8 mouse cellular contexts compared by ENCODE assay signal in genomic region chr6:137735671-137736238, GRCm38 (mm10). TPM values are rescaled to one million over a fixed set of nuclear protein-coding genes. Genes with fewer than 3 reads are reported as not detected.
DNase-seq lines count a peak whose midpoint lies in the region; ATAC-seq lines count a peak whose summit lies in the region.

No protein-coding gene starts in this region.

- no peaks in the 10 kb centered on the region for H3K27me3 ChIP-seq in heart, embryonic 14.5 days (ENCODE audit: control insufficient read depth, insufficient read depth, low read length)
- H3K27me3 ChIP-seq in limb, embryonic 15.5 days: no peaks in the 10 kb centered on the region
- no peaks in the 10 kb centered on the region for H3K27me3 ChIP-seq in stomach, embryonic 14.5 days (ENCODE audit: control insufficient read depth, insufficient read depth, low read length)

- 6% methylated on average over 17 of the region's 17 CpGs for WGBS in heart, embryonic 14.5 days
- 7% methylated on average over 17 of the region's 17 CpGs for WGBS in limb, embryonic 15.5 days
- 7% methylated on average over 17 of the region's 17 CpGs for WGBS in stomach, embryonic 14.5 days

- H3K27ac ChIP-seq in heart, embryonic 14.5 days (replicated peaks in 1 of 2; ENCODE audit: control insufficient read depth in 1 of 2, insufficient read depth in 1 of 2, low read depth in 2 of 2, low read length in 2 of 2): peak overlapping the region in 1 of 2 experiments; percentile 84; a peak in 2 of 4 replicates
- peak overlapping the region; percentile 78; the same call in 1 of the 2 replicates for H3K27ac ChIP-seq in limb, embryonic 15.5 days
- H3K27ac ChIP-seq in stomach, embryonic 14.5 days (ENCODE audit: low read length): peak overlapping the region; percentile 78

- peaks cover 6 to 16% of the 10 kb centered on the region in 2 experiments for H3K4me1 ChIP-seq in heart, embryonic 14.5 days (ENCODE audit: control insufficient read depth in 2 of 2, insufficient read depth in 2 of 2, low read length in 2 of 2)
- peaks cover 14% of the 10 kb centered on the region for H3K4me1 ChIP-seq in limb, embryonic 15.5 days
- H3K4me1 ChIP-seq in stomach, embryonic 14.5 days (ENCODE audit: control insufficient read depth, insufficient read depth, low read length): peaks cover 7% of the 10 kb centered on the region

- peak overlapping the region; percentile 79 to 99 for H3K4me3 ChIP-seq in heart, embryonic 14.5 days (ENCODE audit: control insufficient read depth in 1 of 2, insufficient read depth in 1 of 2, low read depth in 1 of 2, low read length in 2 of 2)
- H3K4me3 ChIP-seq in limb, embryonic 15.5 days: peak overlapping the region; percentile 92
- peak overlapping the region; percentile 80 for H3K4me3 ChIP-seq in stomach, embryonic 14.5 days (ENCODE audit: low read depth, low read length)

- no peak for DNase-seq in heart, adult 9 months (ENCODE audit: low spot score in 2 of 2)
- peak; percentile 31 for DNase-seq in MN1 (ENCODE audit: low spot score)
- no peak for DNase-seq in layer of hippocampus, adult 9-11 months
- no peak for DNase-seq in lung, postnatal 14 days

- no peaks in the 10 kb centered on the region for H3K9me3 ChIP-seq in heart, embryonic 14.5 days (ENCODE audit: control insufficient read depth, low read length)
- no peaks in the 10 kb centered on the region for H3K9me3 ChIP-seq in limb, embryonic 15.5 days
- H3K9me3 ChIP-seq in stomach, embryonic 14.5 days (ENCODE audit: control insufficient read depth, low read depth, low read length): no peaks in the 10 kb centered on the region

- peak overlapping the region; percentile 82 for H3K4me2 ChIP-seq in heart, embryonic 14.5 days (ENCODE audit: low read length)
- H3K4me2 ChIP-seq in limb, embryonic 15.5 days: peak overlapping the region; percentile 78
- H3K4me2 ChIP-seq in stomach, embryonic 14.5 days (replicated peaks; ENCODE audit: low read depth, low read length): peak overlapping the region; percentile 86

- peaks cover 33% of the 10 kb centered on the region for H3K36me3 ChIP-seq in heart, embryonic 14.5 days (ENCODE audit: control insufficient read depth, insufficient read depth, low read length)
- peaks cover 22% of the 10 kb centered on the region for H3K36me3 ChIP-seq in limb, embryonic 15.5 days
- peaks cover 25% of the 10 kb centered on the region for H3K36me3 ChIP-seq in stomach, embryonic 14.5 days (ENCODE audit: control insufficient read depth, insufficient read depth, low read length)

- H3K9ac ChIP-seq in heart, embryonic 14.5 days (ENCODE audit: low read length): peak overlapping the region; percentile 91
- H3K9ac ChIP-seq in limb, embryonic 15.5 days: peak overlapping the region; percentile 87
- H3K9ac ChIP-seq in stomach, embryonic 14.5 days (replicated peaks; ENCODE audit: low read depth, low read length): peak overlapping the region; percentile 89

- ATAC-seq in heart, embryonic 14.5 days (ENCODE audit: insufficient number of reproducible peaks, insufficient read depth, low FRiP score, low read depth): no peak
- 0 out of 2 replicates have a peak, but pooled peaks have one; percentile 4 for ATAC-seq in erythroid progenitor cell, adult 5-6 weeks (replicated peaks; ENCODE audit: low FRiP score, poor library complexity, severe bottlenecking)
- ATAC-seq in limb, embryonic 15.5 days (ENCODE audit: insufficient number of reproducible peaks, low FRiP score, low TSS enrichment, low read depth): no peak
- ATAC-seq in stomach, embryonic 14.5 days (ENCODE audit: insufficient number of reproducible peaks, insufficient read depth, low FRiP score, low read depth): no peak

RNA-seq across cellular contexts. Expression of gene Strap, which starts 0.9 kb away (rescaled TPM):
- 123 TPM in 2 replicates for polyA plus RNA-seq in heart, embryonic 14.5 days (2014; fragmentation: Nextera tagmentation; extraction: Ambion mirVana)
- total RNA-seq in erythroid progenitor cell, adult 5-6 weeks (2015; ENCODE audit: low replicate concordance): 59.1 and 90.1 TPM in 2 replicates
- total RNA-seq in erythroid progenitor cell, adult 5-6 weeks (2017; ENCODE audit: low replicate concordance): 139 and 149 TPM in 2 replicates
- polyA plus RNA-seq in limb, embryonic 15.5 days (2015; fragmentation: Nextera tagmentation; extraction: Ambion mirVana): 132 and 137 TPM in 2 replicates
- polyA plus RNA-seq in stomach, embryonic 14.5 days (2014; fragmentation: Nextera tagmentation; extraction: Ambion mirVana): 160 and 162 TPM in 2 replicates

RNA-seq across cellular contexts. Expression of gene Dera, which starts 18.6 kb away (rescaled TPM):
- polyA plus RNA-seq in heart, embryonic 14.5 days (2014; fragmentation: Nextera tagmentation; extraction: Ambion mirVana): 43.6 and 46.3 TPM in 2 replicates
- 6.1 and 16.3 TPM in 2 replicates for total RNA-seq in erythroid progenitor cell, adult 5-6 weeks (2015; ENCODE audit: low replicate concordance)
- total RNA-seq in erythroid progenitor cell, adult 5-6 weeks (2017; ENCODE audit: low replicate concordance): 14.5 and 16.9 TPM in 2 replicates
- polyA plus RNA-seq in limb, embryonic 15.5 days (2015; fragmentation: Nextera tagmentation; extraction: Ambion mirVana): 41.2 and 44.9 TPM in 2 replicates
- polyA plus RNA-seq in stomach, embryonic 14.5 days (2014; fragmentation: Nextera tagmentation; extraction: Ambion mirVana): 50.7 and 53.5 TPM in 2 replicates
